Mouse (Mus musculus) lung, adult 2 months (tissue): ENCODE measurements around the gene Dhx32.

Experiments
- CTCF ChIP-seq: fragments of 200-500 bp; IDR thresholded peaks from 2 replicates; pipeline ENCODE4 v1.5.1; 2011; ENCODE audit warnings: mild to moderate bottlenecking, low read length, control low read depth; ENCODE audit not compliant: insufficient read depth
- POLR2A ChIP-seq: fragments of 200-500 bp; IDR thresholded peaks from 2 replicates; pipeline ENCODE4 v1.6.1; 2011; ENCODE audit warnings: low read depth, mild to moderate bottlenecking, control low read depth, low read length, borderline replicate concordance; ENCODE audit errors: extremely low read depth

DNA sequence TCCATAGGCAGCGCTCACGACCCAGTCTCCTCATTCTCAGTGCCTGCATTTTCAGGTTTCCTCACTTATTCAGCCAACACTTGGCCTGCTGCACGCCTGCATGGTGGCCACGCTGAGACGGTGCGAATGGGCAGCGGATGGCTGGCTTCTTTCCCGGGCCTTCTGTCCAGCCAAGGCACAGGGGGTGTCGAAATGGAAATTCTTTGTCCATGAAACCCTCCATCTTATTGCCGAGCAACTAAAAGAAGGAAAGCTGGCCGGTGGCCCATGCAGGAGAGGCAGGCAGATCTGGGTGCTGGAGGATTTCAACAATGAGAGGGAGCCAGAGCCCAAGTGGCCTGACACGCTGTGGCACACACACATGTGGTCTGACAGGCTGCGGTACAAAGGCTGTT, 16.7 kb downstream of the Dhx32 start:
- TF ChIP-seq POLR2A (no peak), CTCF (no peak)
